8 mouse cellular contexts compared by ENCODE assay signal in genomic region chr17:88025227-88025626, GRCm38 (mm10). TPM values are rescaled to one million over a fixed set of nuclear protein-coding genes. Genes with fewer than 3 reads are reported as not detected.
A peak's percentile ranks its signal among the peaks of the same experiment; 100 is the strongest.
DNase-seq lines count a peak whose midpoint lies in the region; ATAC-seq lines count a peak whose summit lies in the region.

No protein-coding gene starts in this region.

- no peaks in the 10 kb centered on the region for H3K9me3 ChIP-seq in heart, embryonic 12.5 days (replicated peaks)

- H3K4me1 ChIP-seq in heart, embryonic 12.5 days (replicated peaks): peaks cover 11% of the 10 kb centered on the region

- WGBS in heart, embryonic 12.5 days: 52% methylated on average over 4 of the region's 4 CpGs

- H3K4me2 ChIP-seq in heart, embryonic 12.5 days: no peak overlapping the region

- H3K27me3 ChIP-seq in heart, embryonic 12.5 days (replicated peaks): no peaks in the 10 kb centered on the region

- no peaks in the 10 kb centered on the region for H3K36me3 ChIP-seq in heart, embryonic 12.5 days

- no peak overlapping the region for H3K9ac ChIP-seq in heart, embryonic 12.5 days

- H3K27ac ChIP-seq in heart, embryonic 12.5 days (ENCODE audit: poor library complexity, severe bottlenecking): no peak overlapping the region

- H3K4me3 ChIP-seq in heart, embryonic 12.5 days: no peak overlapping the region

- no peak for ATAC-seq in heart, embryonic 12.5 days (ENCODE audit: insufficient number of reproducible peaks, low FRiP score)
- peak; percentile 74 for ATAC-seq in inflammation-experienced regulatory T-cells, adult 6 months
- peak; percentile 92 for ATAC-seq in megakaryocyte progenitor cell, adult 5-6 weeks (replicated peaks; ENCODE audit: poor library complexity)

- peak; percentile 14 to 54 for DNase-seq in heart, adult 9 months (ENCODE audit: low spot score in 2 of 2)
- DNase-seq in urinary bladder, postnatal 14 days (ENCODE audit: low spot score): peak; percentile 53
- no peak for DNase-seq in urinary bladder, adult 2 months (ENCODE audit: low spot score)
- peak; percentile 67 for DNase-seq in c-Kit-positive CD71-positive TER-119-negative erythroid progenitor cells, embryonic 14.5 days (ENCODE audit: low read depth)
- DNase-seq in frontal cortex, postnatal 25 days (ENCODE audit: low spot score in 2 of 2): no peak

RNA-seq across cellular contexts. Expression of gene Fbxo11, which starts 39.9 kb away (rescaled TPM):
- polyA plus RNA-seq in heart, embryonic 12.5 days (2016; fragmentation: Nextera tagmentation; extraction: Ambion mirVana): 13.3 and 16.0 TPM in 2 replicates
- polyA plus RNA-seq in urinary bladder, adult 2 months (2012; rRNA removed): 41.2 and 44.1 TPM in 2 replicates
- polyA plus RNA-seq in inflammation-experienced regulatory T-cells, adult 6 months (2017; shearing (Covaris generic)): 10 to 100 TPM; 15.8 to 26.4 (median 17.9) TPM
- total RNA-seq in megakaryocyte progenitor cell, adult 5-6 weeks (2015): 32.0 and 35.0 TPM in 2 replicates
- 17.8 and 22.7 TPM in 2 replicates for total RNA-seq in megakaryocyte progenitor cell, adult 5-6 weeks (2017)

RNA-seq across cellular contexts. Expression of gene Msh6, which starts 50.4 kb away (rescaled TPM):
- 40.3 and 43.3 TPM in 2 replicates for polyA plus RNA-seq in heart, embryonic 12.5 days (2016; fragmentation: Nextera tagmentation; extraction: Ambion mirVana)
- 7.1 and 9.6 TPM in 2 replicates for polyA plus RNA-seq in urinary bladder, adult 2 months (2012; rRNA removed)
- polyA plus RNA-seq in inflammation-experienced regulatory T-cells, adult 6 months (2017; shearing (Covaris generic)): 10 to 100 TPM; 12.3 to 15.8 (median 15.0) TPM
- total RNA-seq in megakaryocyte progenitor cell, adult 5-6 weeks (2015): 55.5 and 57.0 TPM in 2 replicates
- total RNA-seq in megakaryocyte progenitor cell, adult 5-6 weeks (2017): 84.1 and 114 TPM in 2 replicates

Comparison
In these comparisons a context has a peak if more than half of its experiments do, and no peak if none do; other contexts are left out.
1. DNase-seq: peak in heart, adult 9 months (2 of 2), urinary bladder, postnatal 14 days (single experiment) and c-Kit-positive CD71-positive TER-119-negative erythroid progenitor cells, embryonic 14.5 days (single experiment); none in urinary bladder, adult 2 months (single experiment) and frontal cortex, postnatal 25 days (0 of 2).